Mouse (Mus musculus): Measurements from ENCODE around the gene Pex3.
"Not testable (repeated sequence)": the region's sequence is repeated elsewhere in the genome, so short reads cannot be mapped to it uniquely, and the experiment has no call there.

Gene Pex3

DNA sequence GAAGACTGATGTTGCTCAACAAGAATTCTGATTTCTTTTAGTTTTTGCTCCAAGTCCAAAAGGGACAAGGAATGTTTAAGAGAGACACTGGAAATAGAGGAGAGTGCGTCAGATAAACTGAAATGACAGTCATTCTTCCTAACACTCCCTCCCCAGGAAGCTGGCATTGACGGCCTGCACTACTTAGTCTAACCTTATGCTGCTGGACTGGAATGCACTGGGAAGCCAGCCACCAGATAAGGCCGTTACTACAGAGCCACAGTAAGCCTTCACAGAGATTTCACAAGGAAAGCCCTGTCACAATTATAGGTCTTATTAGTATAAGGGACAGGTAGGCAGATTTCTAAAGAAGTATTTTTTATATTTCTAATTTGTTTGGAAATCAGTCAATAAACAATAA lies 18.2 kb downstream of the Pex3 start:
- DNase-seq: no peak

- DNase-seq: no peak
Measured at GRCm38 (mm10) chr10:13528155-13528554, 24.8 kb downstream of the Pex3 start.

DNA sequence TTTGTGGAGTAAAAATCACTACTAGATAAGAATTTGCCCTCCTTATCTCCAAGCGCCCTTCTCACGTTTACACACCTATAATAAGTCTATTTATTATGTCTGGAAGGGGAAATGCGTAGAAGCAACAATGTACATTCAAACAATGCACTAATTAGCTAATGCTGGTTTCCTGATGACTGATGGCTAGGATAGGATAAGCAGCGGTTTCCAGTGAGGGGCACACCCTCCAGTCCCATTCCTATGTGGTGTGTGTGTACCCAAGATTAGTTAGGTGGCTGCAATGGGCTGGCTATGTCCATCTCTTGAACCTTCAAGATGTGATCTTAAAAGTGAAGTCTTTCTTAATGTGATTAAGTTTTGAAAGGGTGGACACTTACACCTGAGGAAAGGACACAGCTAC lies 31.1 kb downstream of the Pex3 start:
- no peak for DNase-seq

DNA sequence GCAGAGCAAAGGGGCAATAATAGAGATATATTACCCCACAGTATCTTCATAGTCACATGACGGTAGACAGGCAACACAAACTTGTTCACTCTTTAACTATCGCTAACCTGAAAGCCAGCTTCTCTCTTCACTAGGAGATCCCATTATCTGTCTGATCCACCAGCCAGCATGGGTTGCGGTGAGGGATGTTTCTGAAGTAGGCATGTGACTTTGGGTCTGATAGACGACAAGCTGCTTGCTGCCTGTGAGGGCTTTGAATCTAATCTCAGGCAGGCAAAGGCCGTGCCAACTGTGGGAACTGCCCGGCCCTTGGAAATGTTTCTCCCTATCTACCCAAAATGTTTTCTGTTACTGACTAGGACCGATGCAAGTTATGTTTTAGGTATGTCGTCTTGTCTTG lies 50.6 kb downstream of the Pex3 start:
- DNase-seq: no peak

GRCm38 (mm10) chr10:13501533-13501932 lies 51.4 kb downstream of the Pex3 start:
- not testable (repeated sequence) for DNase-seq

GRCm38 (mm10) chr10:13500938-13501496 lies 51.9 kb downstream of the Pex3 start:
- peak; percentile 92 for DNase-seq

GRCm38 (mm10) chr10:13500473-13500872 lies 52.5 kb downstream of the Pex3 start:
- no peak for DNase-seq

- DNase-seq: no peak
Measured at GRCm38 (mm10) chr10:13499331-13499730, 53.6 kb downstream of the Pex3 start, which contains the start of gene Fuca2. Fuca2 (plus strand) TSS chr10:13499540.

DNA sequence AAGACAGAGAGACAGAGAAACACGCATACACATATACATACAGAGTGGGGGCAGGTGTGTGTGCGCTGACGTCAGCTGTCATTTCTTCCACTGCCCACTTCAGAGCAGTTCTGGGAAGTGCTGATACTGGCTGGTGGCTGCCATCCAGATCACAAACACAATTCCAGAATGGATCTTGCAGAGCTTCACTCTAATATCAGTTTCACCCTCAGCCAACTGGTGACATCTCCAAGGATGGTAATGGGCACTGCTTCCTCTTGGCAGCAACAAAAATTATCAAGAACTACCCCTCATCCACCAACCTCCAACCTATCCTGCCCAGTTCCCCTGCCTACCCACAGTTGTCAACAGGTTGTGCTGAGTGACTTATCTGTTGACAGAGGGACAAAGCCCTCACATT lies 56.6 kb downstream of the Pex3 start:
- no peak for DNase-seq

DNA sequence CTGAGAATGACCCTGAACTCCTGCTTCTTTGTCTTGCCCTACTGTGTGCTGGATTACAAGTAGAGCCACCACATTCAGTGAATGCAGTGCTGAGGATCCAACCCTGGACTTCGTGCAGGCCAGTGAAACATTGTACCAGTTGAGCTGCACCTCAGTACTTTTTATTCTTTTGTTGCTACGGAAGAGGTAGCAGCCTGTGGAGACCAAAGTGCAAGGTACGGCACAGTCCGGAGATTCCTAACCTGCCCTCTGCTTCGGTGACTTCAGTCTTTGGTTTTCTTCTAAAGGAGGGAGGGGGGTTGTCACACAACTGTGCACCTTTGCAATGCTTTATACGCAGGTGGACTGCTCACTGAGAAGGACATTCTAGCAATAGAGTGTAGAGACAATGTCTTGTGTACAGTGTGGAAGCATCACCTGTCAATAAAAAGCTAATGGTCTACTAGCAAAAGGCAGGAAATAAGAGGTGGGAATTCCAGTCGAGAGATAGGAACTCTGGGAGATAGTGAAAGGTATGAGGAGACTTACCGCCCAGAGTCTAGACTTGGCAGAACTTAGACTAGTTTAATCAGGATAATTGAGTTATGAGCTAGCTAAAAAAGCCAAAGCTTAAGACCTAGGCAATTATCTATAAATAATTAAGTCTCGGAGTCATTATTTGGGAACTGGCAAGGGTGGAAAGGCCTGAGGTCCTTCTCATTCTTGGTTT lies 58.8 kb downstream of the Pex3 start:
- no peak for DNase-seq

- DNase-seq: no peak
Measured at GRCm38 (mm10) chr10:13489671-13490070, 63.3 kb downstream of the Pex3 start.

DNA sequence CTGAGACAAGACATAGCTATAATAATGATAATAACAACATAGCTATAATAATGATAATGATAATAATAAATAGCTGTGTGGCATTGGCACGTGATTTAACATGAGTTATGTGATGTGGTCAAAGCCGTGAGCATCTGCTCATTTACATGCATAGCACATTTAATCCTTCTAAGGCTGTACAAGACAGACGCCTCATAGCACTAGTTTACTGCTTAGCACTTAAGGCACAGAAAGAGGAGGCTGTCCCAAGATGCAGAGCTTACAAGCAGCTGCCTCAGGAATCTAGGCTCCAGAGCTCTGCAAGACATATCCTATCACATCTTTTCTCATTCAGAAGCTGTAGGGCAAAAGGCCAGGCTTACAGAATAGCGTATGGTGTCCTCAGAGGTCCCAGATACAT lies 67.0 kb downstream of the Pex3 start:
- no peak for DNase-seq

- no peak for DNase-seq
Measured at GRCm38 (mm10) chr10:13479341-13479740, 73.6 kb downstream of the Pex3 start.

DNA sequence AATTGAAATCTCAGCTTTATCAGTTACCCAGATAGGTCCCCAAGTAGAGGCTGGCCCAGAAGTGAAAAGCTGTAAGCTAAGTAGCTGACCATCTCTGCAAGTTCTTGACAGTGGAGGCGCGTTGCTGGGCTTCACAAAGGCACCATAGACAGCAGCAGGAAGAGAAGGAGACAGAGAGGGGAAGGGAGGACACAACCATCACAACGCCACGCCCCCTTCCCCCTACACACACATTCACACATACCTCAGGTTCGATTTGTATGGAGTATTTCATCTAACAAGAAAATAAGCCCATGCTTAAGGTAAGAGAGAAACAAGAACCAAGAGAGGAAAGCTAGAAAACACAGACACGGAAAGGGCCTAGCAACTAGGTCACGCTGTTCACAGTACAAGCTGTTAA lies 77.8 kb downstream of the Pex3 start:
- DNase-seq: no peak

- no peak for DNase-seq
Measured at GRCm38 (mm10) chr10:13474568-13474955, 78.4 kb downstream of the Pex3 start.
